18 mouse cellular contexts compared by ENCODE assay signal in genomic region chr6:145369290-145369689, GRCm38 (mm10).
DNase-seq lines count a peak whose midpoint lies in the region; ATAC-seq and TF ChIP-seq lines count a peak whose summit lies in the region.
"Had no signal": no experiment of that assay in that cellular context is flagged by ENCODE, and none has a peak within 500 bp of the region (broad histone marks: within the 10 kb centered on the region; RNA-seq: fewer than 3 reads in every experiment).

No protein-coding gene starts in this region.

- 47% methylated on average over 4 of the region's 4 CpGs for WGBS in heart, embryonic 13.5 days
- WGBS in heart, embryonic 12.5 days = 49% methylated on average over 4 of the region's 4 CpGs

- peak overlapping the region; percentile 29; the same call in 1 of the 2 replicates for H3K27ac ChIP-seq in heart, embryonic 13.5 days (replicated peaks)
- H3K27ac ChIP-seq in heart, embryonic 12.5 days (ENCODE audit: poor library complexity, severe bottlenecking) = no peak overlapping the region
- H3K27ac ChIP-seq: forebrain, embryonic 13.5 days; hindbrain, embryonic 15.5 days had no signal

- no peak for ATAC-seq in heart, embryonic 13.5 days (ENCODE audit: extremely low read depth, insufficient number of reproducible peaks, low FRiP score, low TSS enrichment)
- ATAC-seq in heart, embryonic 12.5 days (ENCODE audit: insufficient number of reproducible peaks, low FRiP score) = no peak
- ATAC-seq in Patski = no peak
- ATAC-seq: forebrain, embryonic 13.5 days; inflammation-experienced regulatory T-cells, adult 6 months; intestine, postnatal 0 days had no signal

- H3K9ac ChIP-seq in heart, embryonic 13.5 days = no peak overlapping the region
- no peak overlapping the region for H3K9ac ChIP-seq in heart, embryonic 12.5 days
- H3K9ac ChIP-seq: forebrain, embryonic 13.5 days; hindbrain, embryonic 15.5 days had no signal

- H3K27me3 ChIP-seq in heart, embryonic 13.5 days (replicated peaks) = peaks cover 24% of the 10 kb centered on the region
- H3K27me3 ChIP-seq in heart, embryonic 12.5 days (replicated peaks) = peaks cover 14% of the 10 kb centered on the region
- no peaks in the 10 kb centered on the region for H3K27me3 ChIP-seq in Patski
- H3K27me3 ChIP-seq: forebrain, embryonic 13.5 days; hindbrain, embryonic 15.5 days had no signal

- CTCF ChIA-PET in Patski (lab: Charles Lee) = interaction anchor here (1.5 to 1.8 kb wide), 3 partner anchors 9 to 424 kb away, joined by 4 to 7 read pairs (median 4); no protein-coding TSS in a partner anchor

- H3K4me1 ChIP-seq in heart, embryonic 13.5 days = peaks cover 44% of the 10 kb centered on the region
- peaks cover 45% of the 10 kb centered on the region for H3K4me1 ChIP-seq in heart, embryonic 12.5 days (replicated peaks)
- H3K4me1 ChIP-seq: forebrain, embryonic 13.5 days; hindbrain, embryonic 15.5 days had no signal

- POLR2A ChIA-PET in Patski (lab: Charles Lee) = no interaction called here

- no peak overlapping the region for H3K4me3 ChIP-seq in heart, embryonic 13.5 days
- H3K4me3 ChIP-seq in heart, embryonic 12.5 days = no peak overlapping the region
- H3K4me3 ChIP-seq: forebrain, embryonic 13.5 days; hindbrain, embryonic 15.5 days had no signal

- TF ChIP-seq CTCF in Patski (IDR thresholded peaks at IDR 0.05) = no peak

- in situ Hi-C loops in Patski (cut with MboI; ENCODE audit: low pct_unique_long_range_greater_than_20kb) = loop anchor here (10.0 kb wide), 3 partner anchors 286 to 916 kb away; no protein-coding TSS in a partner anchor

- DNase-seq in 3T3-L1 (ENCODE audit: low read depth, low spot score) (peak; percentile 81), Patski (ENCODE audit: low read depth, low spot score) (peak; percentile 33)
- DNase-seq in fibroblast of lung, adult 2 months (ENCODE audit: low read depth) = peak; percentile 50
- no peak for DNase-seq in cerebellum, postnatal 25 days
- DNase-seq: adrenal gland, postnatal 10 days; cerebellum, adult 11 months; cerebellum, adult 9-10 months; cerebellum, postnatal 36 days; gastrocnemius, postnatal 36 days; heart, adult 18-20 months; kidney, adult 8-10 months had no signal

- no peaks in the 10 kb centered on the region for H3K36me3 ChIP-seq in heart, embryonic 13.5 days
- no peaks in the 10 kb centered on the region for H3K36me3 ChIP-seq in heart, embryonic 12.5 days
- H3K36me3 ChIP-seq: hindbrain, embryonic 15.5 days had no signal

- H3K9me3 ChIP-seq in heart, embryonic 13.5 days = no peaks in the 10 kb centered on the region
- no peaks in the 10 kb centered on the region for H3K9me3 ChIP-seq in heart, embryonic 12.5 days (replicated peaks)
- H3K9me3 ChIP-seq: forebrain, embryonic 13.5 days; hindbrain, embryonic 15.5 days had no signal

- no peak overlapping the region for H3K4me2 ChIP-seq in heart, embryonic 13.5 days
- H3K4me2 ChIP-seq in heart, embryonic 12.5 days = no peak overlapping the region
- H3K4me2 ChIP-seq: forebrain, embryonic 13.5 days; heart, embryonic 11.5 days; hindbrain, embryonic 15.5 days had no signal

Comparison
In these comparisons a context has a peak if more than half of its experiments do, and no peak if none do; other contexts are left out.
1. DNase-seq: peak in 3T3-L1 (single experiment), Patski (single experiment) and fibroblast of lung, adult 2 months (single experiment); none in cerebellum, postnatal 25 days (0 of 2).